Mouse (Mus musculus): ENCODE results near the gene Ifrd2. TPM values are rescaled to one million over a fixed set of nuclear protein-coding genes. Genes with fewer than 3 reads are reported as not detected.

Gene Ifrd2
- 27.0 TPM for polyA plus RNA-seq (2014; fragmentation: Illumina TruSeq; extraction: RNeasy Lipid Tissue Mini Kit (QIAGEN cat#74804); ENCODE audit: low read depth, low replicate concordance)

GRCm38 (mm10) chr9:107586974-107587832, at the start of gene Ifrd2:
Gene Ifrd2 (plus strand): TSS chr9:107587642.

GRCm38 (mm10) chr9:107541474-107542351, 45.7 kb upstream of the Ifrd2 start, which contains the start of the genes Cyb561d2 and Nprl2:
Gene Cyb561d2 (minus strand): TSS chr9:107542193.
Gene Nprl2 (plus strand): TSS chr9:107542226.

GRCm38 (mm10) chr9:107547026-107547425, 40.4 kb upstream of the Ifrd2 start, which contains the start of gene Zmynd10:
Gene Zmynd10 (plus strand): TSS chr9:107547298.

GRCm38 (mm10) chr9:107551117-107551889, 36.1 kb upstream of the Ifrd2 start, which contains the start of gene Rassf1:
Gene Rassf1 (plus strand): TSS chr9:107551555.

GRCm38 (mm10) chr9:107563029-107563581, 24.3 kb upstream of the Ifrd2 start, which contains the start of gene Tusc2:
Gene Tusc2 (plus strand): TSS chr9:107563255.

GRCm38 (mm10) chr9:107567702-107568319, 19.6 kb upstream of the Ifrd2 start, which contains the start of gene Hyal2:
Gene Hyal2 (plus strand): TSS chr9:107567945.

GRCm38 (mm10) chr9:107576357-107577107, 10.9 kb upstream of the Ifrd2 start, which contains the start of gene Hyal1:
Gene Hyal1 (plus strand): TSS chr9:107576927.

GRCm38 (mm10) chr9:107578587-107578986, 8.9 kb upstream of the Ifrd2 start, which contains the start of gene Naa80:
Gene Naa80 (plus strand): TSS chr9:107578887.

GRCm38 (mm10) chr9:107580501-107581317, 6.7 kb upstream of the Ifrd2 start, which contains the start of gene Hyal3:
Gene Hyal3 (plus strand): TSS chr9:107580818.

GRCm38 (mm10) chr9:107608741-107609432, 21.4 kb downstream of the Ifrd2 start, which contains the start of gene Sema3b:
Gene Sema3b (minus strand): TSS chr9:107609229.

GRCm38 (mm10) chr9:107635279-107636028, 48.0 kb downstream of the Ifrd2 start, which contains the start of gene Gnai2:
Gene Gnai2 (minus strand): TSS chr9:107635367.

Other genes starting within 250 kb of the Ifrd2 start
- 6.1 TPM for gene Hemk1, start 249.3 kb upstream of the Ifrd2 start, polyA plus RNA-seq (2014; fragmentation: Illumina TruSeq; extraction: RNeasy Lipid Tissue Mini Kit (QIAGEN cat#74804); ENCODE audit: low read depth, low replicate concordance)
- gene 6430571L13Rik, start 247.0 kb upstream of the Ifrd2 start, polyA plus RNA-seq (2014; fragmentation: Illumina TruSeq; extraction: RNeasy Lipid Tissue Mini Kit (QIAGEN cat#74804); ENCODE audit: low read depth, low replicate concordance), result 0.13 TPM
- gene Cacna2d2, start 188.0 kb upstream of the Ifrd2 start, polyA plus RNA-seq (2014; fragmentation: Illumina TruSeq; extraction: RNeasy Lipid Tissue Mini Kit (QIAGEN cat#74804); ENCODE audit: low read depth, low replicate concordance), result not detected
- 0.45 TPM for gene Tmem115, start 53.7 kb upstream of the Ifrd2 start, polyA plus RNA-seq (2014; fragmentation: Illumina TruSeq; extraction: RNeasy Lipid Tissue Mini Kit (QIAGEN cat#74804); ENCODE audit: low read depth, low replicate concordance)
- gene Cyb561d2, start 45.4 kb upstream of the Ifrd2 start, polyA plus RNA-seq (2014; fragmentation: Illumina TruSeq; extraction: RNeasy Lipid Tissue Mini Kit (QIAGEN cat#74804); ENCODE audit: low read depth, low replicate concordance), result 5.3 TPM
- gene Nprl2, start 45.4 kb upstream of the Ifrd2 start, polyA plus RNA-seq (2014; fragmentation: Illumina TruSeq; extraction: RNeasy Lipid Tissue Mini Kit (QIAGEN cat#74804); ENCODE audit: low read depth, low replicate concordance), result 2.0 TPM
- not detected for gene Zmynd10, start 40.3 kb upstream of the Ifrd2 start, polyA plus RNA-seq (2014; fragmentation: Illumina TruSeq; extraction: RNeasy Lipid Tissue Mini Kit (QIAGEN cat#74804); ENCODE audit: low read depth, low replicate concordance)
- 3.7 TPM for gene Rassf1, start 36.1 kb upstream of the Ifrd2 start, polyA plus RNA-seq (2014; fragmentation: Illumina TruSeq; extraction: RNeasy Lipid Tissue Mini Kit (QIAGEN cat#74804); ENCODE audit: low read depth, low replicate concordance)
- 17.6 TPM for gene Tusc2, start 24.4 kb upstream of the Ifrd2 start, polyA plus RNA-seq (2014; fragmentation: Illumina TruSeq; extraction: RNeasy Lipid Tissue Mini Kit (QIAGEN cat#74804); ENCODE audit: low read depth, low replicate concordance)
- gene Hyal2, start 19.7 kb upstream of the Ifrd2 start, polyA plus RNA-seq (2014; fragmentation: Illumina TruSeq; extraction: RNeasy Lipid Tissue Mini Kit (QIAGEN cat#74804); ENCODE audit: low read depth, low replicate concordance), result 1.2 TPM
- gene Hyal1, start 10.7 kb upstream of the Ifrd2 start, polyA plus RNA-seq (2014; fragmentation: Illumina TruSeq; extraction: RNeasy Lipid Tissue Mini Kit (QIAGEN cat#74804); ENCODE audit: low read depth, low replicate concordance), result 24.4 TPM
- gene Naa80, start 8.8 kb upstream of the Ifrd2 start, polyA plus RNA-seq (2014; fragmentation: Illumina TruSeq; extraction: RNeasy Lipid Tissue Mini Kit (QIAGEN cat#74804); ENCODE audit: low read depth, low replicate concordance), result 3.7 TPM
- gene Hyal3, start 6.8 kb upstream of the Ifrd2 start, polyA plus RNA-seq (2014; fragmentation: Illumina TruSeq; extraction: RNeasy Lipid Tissue Mini Kit (QIAGEN cat#74804); ENCODE audit: low read depth, low replicate concordance), result not detected
- gene Sema3b, start 21.6 kb downstream of the Ifrd2 start, polyA plus RNA-seq (2014; fragmentation: Illumina TruSeq; extraction: RNeasy Lipid Tissue Mini Kit (QIAGEN cat#74804); ENCODE audit: low read depth, low replicate concordance), result 0.21 TPM
- 13.6 TPM for gene Gnai2, start 47.7 kb downstream of the Ifrd2 start, polyA plus RNA-seq (2014; fragmentation: Illumina TruSeq; extraction: RNeasy Lipid Tissue Mini Kit (QIAGEN cat#74804); ENCODE audit: low read depth, low replicate concordance)
- 104 TPM for gene Slc38a3, start 81.9 kb downstream of the Ifrd2 start, polyA plus RNA-seq (2014; fragmentation: Illumina TruSeq; extraction: RNeasy Lipid Tissue Mini Kit (QIAGEN cat#74804); ENCODE audit: low read depth, low replicate concordance)
- gene Gnat1, start 92.1 kb downstream of the Ifrd2 start, polyA plus RNA-seq (2014; fragmentation: Illumina TruSeq; extraction: RNeasy Lipid Tissue Mini Kit (QIAGEN cat#74804); ENCODE audit: low read depth, low replicate concordance), result 0.16 TPM
- 0.56 TPM for gene Sema3f, start 122.8 kb downstream of the Ifrd2 start, polyA plus RNA-seq (2014; fragmentation: Illumina TruSeq; extraction: RNeasy Lipid Tissue Mini Kit (QIAGEN cat#74804); ENCODE audit: low read depth, low replicate concordance)
- gene Rbm5, start 183.4 kb downstream of the Ifrd2 start, polyA plus RNA-seq (2014; fragmentation: Illumina TruSeq; extraction: RNeasy Lipid Tissue Mini Kit (QIAGEN cat#74804); ENCODE audit: low read depth, low replicate concordance), result 54.1 TPM